Mouse (Mus musculus): ENCODE results near the gene Fam19a3. TPM values are rescaled to one million over a fixed set of nuclear protein-coding genes. Genes with fewer than 3 reads are reported as not detected.

Fam19a3 gene
- total RNA-seq (2014; rRNA removed) (0.08 and 0.10 TPM in 2 replicates), polyA plus RNA-seq (2015; fragmentation: Nextera tagmentation; extraction: Ambion mirVana) (0.05 and 0.18 TPM in 2 replicates)

DNA sequence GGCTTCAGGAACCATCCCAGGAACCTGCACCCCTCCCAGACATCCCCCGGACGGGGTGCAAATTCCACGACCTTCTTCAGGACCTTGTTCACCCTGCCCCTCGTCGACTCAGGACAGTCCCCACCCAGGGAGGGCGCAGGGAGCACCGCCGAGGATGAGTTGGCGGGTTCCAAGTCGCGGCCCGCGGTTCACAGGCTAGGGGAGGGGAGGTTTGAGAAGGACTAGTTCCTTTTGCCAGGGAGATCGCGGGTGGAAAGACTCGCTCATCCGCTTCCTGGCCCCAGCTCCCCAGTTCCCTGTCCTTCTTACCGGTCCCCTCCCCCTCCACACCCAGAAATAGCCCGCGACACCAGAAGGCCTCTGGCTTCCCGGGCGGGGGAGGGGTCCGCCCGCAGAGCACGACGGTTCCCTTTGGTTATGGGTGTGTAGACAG is at the start of gene Fam19a3:
Fam19a3 (minus strand) TSS at position 370 of the 433 bp plus-strand sequence.
- Histone ChIP-seq H3K9me3 (ENCODE audit: low read length) (no peaks in the 10 kb centered on the region), H3K4me3 (ENCODE audit: low read depth, low read length) (peak within 1 kb of the TSS; percentile 41), H3K9ac (peak within 1 kb of the TSS; percentile 51), H3K27ac (ENCODE audit: low read depth, low read length) (no peak within 1 kb of the TSS), H3K4me2 (ENCODE audit: low read depth) (peak within 1 kb of the TSS; percentile 91), H3K36me3 (ENCODE audit: insufficient read depth) (no peaks in the 10 kb centered on the region), H3K4me1 (ENCODE audit: insufficient read depth) (0 out of 2 replicates have a peak, but pooled peaks cover 10% of the 10 kb centered on the region), H3K27me3 (ENCODE audit: insufficient read depth, low read length) (peaks cover 51% of the 10 kb centered on the region)
- under 1% methylated on average over 26 of the region's 26 CpGs for WGBS
- TF ChIP-seq CTCF (IDR thresholded peaks at IDR 0.05; ENCODE audit: low read depth), result no peak
- DNase-seq, result no peak
- ATAC-seq, result peak; percentile 18; the same call in 1 of the 2 replicates

DNA sequence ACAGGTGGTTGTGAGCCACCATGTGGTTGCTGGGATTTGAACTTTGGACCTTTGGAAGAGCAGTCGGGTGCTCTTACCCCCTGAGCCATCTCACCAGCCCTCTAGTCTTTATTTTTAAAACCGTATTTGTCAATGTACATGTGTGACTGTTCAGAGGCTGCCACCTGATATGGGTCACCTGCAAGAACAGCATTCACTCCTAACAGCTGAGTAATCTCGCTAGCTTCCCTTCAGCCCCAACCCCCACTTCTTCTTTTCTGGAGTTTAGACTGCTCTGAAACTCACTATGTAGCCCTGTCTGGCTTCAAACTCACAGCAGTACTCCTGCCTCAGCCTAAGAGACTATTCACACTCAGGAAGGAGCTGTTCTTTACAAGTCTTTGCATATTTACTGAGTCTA is 40.8 kb upstream of the Fam19a3 start:
- no peak overlapping the region for H3K27ac ChIP-seq (ENCODE audit: low read depth, low read length)
- peaks cover 21% of the 10 kb centered on the region for H3K36me3 ChIP-seq (ENCODE audit: insufficient read depth)
- TF ChIP-seq CTCF (IDR thresholded peaks at IDR 0.05; ENCODE audit: low read depth), result no peak
- no peaks in the 10 kb centered on the region for H3K27me3 ChIP-seq (ENCODE audit: insufficient read depth, low read length)
- no peak overlapping the region for H3K9ac ChIP-seq
- no peaks in the 10 kb centered on the region for H3K9me3 ChIP-seq (ENCODE audit: low read length)
- 85% methylated on average over 3 of the region's 3 CpGs for WGBS
- no peaks in the 10 kb centered on the region for H3K4me1 ChIP-seq (ENCODE audit: insufficient read depth)
- no peak for ATAC-seq
- H3K4me2 ChIP-seq (ENCODE audit: low read depth), result no peak overlapping the region
- H3K4me3 ChIP-seq (ENCODE audit: low read depth, low read length), result no peak overlapping the region
- no peak for DNase-seq

DNA sequence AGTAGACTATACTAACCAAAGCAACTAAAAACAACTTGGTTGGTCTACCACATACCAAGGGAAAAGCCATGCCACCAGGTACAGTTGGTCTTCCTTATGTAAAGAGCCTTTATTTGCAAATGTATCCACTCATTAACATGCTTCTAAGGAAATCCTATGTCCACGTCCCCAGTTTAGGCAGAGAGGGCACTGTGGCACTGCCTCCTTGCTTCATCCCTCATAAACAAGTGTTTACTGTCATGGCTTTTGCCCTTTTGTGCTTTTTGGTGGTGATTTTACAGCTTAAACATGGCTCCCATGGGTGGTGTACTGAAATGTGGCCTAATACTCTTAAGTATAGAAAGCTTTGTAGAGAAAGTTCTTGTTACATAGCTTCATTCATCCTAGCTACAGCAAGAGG is 38.8 kb upstream of the Fam19a3 start:
- no peaks in the 10 kb centered on the region for H3K9me3 ChIP-seq (ENCODE audit: low read length)
- H3K27ac ChIP-seq (ENCODE audit: low read depth, low read length), result no peak overlapping the region
- no peaks in the 10 kb centered on the region for H3K4me1 ChIP-seq (ENCODE audit: insufficient read depth)
- ATAC-seq, result no peak
- WGBS, result 31% methylated on average over 1 of the region's 1 CpGs
- DNase-seq, result no peak
- no peak overlapping the region for H3K9ac ChIP-seq
- H3K36me3 ChIP-seq (ENCODE audit: insufficient read depth), result peaks cover 11% of the 10 kb centered on the region; the same call in 1 of the 2 replicates
- H3K4me2 ChIP-seq (ENCODE audit: low read depth), result no peak overlapping the region
- no peaks in the 10 kb centered on the region for H3K27me3 ChIP-seq (ENCODE audit: insufficient read depth, low read length)
- no peak for TF ChIP-seq CTCF (IDR thresholded peaks at IDR 0.05; ENCODE audit: low read depth)
- no peak overlapping the region for H3K4me3 ChIP-seq (ENCODE audit: low read depth, low read length)

DNA sequence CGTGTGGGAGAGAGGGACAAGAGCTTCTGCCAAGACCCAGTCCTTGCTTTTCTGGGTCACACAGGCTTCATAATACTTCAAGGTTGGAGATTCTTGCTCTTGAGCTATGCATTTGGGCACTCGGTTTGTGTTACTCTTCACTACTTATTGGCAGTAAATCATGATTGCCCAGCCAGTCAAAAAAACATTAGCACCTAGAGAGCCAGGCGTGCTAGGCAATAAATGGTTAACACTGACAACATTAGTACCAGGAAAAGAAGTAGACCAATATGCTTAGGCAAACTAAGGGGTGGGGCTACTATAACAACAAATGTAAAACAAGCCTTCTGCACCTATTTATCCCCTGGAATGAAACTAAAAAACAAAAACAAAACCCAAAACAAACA is 37.1 kb upstream of the Fam19a3 start:
- H3K9me3 ChIP-seq (ENCODE audit: low read length), result no peaks in the 10 kb centered on the region
- no peaks in the 10 kb centered on the region for H3K4me1 ChIP-seq (ENCODE audit: insufficient read depth)
- no peak for ATAC-seq
- H3K27me3 ChIP-seq (ENCODE audit: insufficient read depth, low read length), result no peaks in the 10 kb centered on the region
- 0 out of 2 replicates have a peak overlapping the region, but pooled peaks have one; percentile 69 for H3K4me3 ChIP-seq (ENCODE audit: low read depth, low read length)
- H3K27ac ChIP-seq (ENCODE audit: low read depth, low read length), result no peak overlapping the region
- DNase-seq, result no peak
- TF ChIP-seq CTCF (IDR thresholded peaks at IDR 0.05; ENCODE audit: low read depth), result no peak
- H3K36me3 ChIP-seq (ENCODE audit: insufficient read depth), result 0 out of 2 replicates have a peak, but pooled peaks cover 6% of the 10 kb centered on the region
- WGBS, result 7% methylated on average over 3 of the region's 3 CpGs
- H3K4me2 ChIP-seq (ENCODE audit: low read depth), result peak overlapping the region; percentile 94
- H3K9ac ChIP-seq, result 0 out of 2 replicates have a peak overlapping the region, but pooled peaks have one; percentile 62

DNA sequence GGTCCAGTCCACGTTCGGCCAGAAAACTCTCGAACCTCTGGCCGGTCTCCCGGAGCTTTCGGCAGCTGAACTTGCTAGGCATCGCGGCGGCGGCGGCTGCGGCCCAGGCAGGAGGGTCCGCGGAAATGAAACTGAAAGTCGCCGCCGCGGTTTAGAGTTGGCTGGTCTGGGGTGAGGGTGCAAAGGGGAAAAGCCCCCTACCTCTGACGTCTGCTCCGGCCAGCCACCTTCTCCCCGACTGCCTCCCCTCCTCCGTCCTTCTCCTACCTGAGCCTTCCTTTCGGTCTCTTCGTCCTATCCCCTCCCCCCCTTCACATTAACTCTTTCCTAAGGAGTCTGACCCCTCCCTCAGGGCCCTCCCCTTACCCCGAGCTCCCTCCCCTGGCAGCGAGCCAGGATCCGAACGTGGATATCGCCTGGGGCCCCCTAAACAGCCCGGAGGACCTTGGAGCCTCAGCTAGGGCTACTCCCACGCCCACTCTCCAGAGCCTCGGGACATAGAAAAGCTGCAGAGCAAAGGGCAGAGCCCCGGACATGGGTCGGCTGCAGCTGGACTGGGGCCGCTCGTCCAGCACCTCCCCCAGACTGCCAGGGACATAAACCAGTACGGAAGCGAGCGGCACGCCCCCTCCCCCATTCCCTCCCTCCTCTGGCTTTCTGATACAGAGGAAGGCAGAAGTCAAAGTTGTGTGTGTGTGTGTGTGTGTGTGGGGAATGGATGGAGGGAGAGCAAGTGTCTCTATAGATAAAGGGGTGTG is 36.5 kb upstream of the Fam19a3 start, which contains the start of gene Mov10:
Mov10 (minus strand) TSS at position 573 of the 758 bp plus-strand sequence.
- ATAC-seq, result peak; percentile 65
- no peaks in the 10 kb centered on the region for H3K27me3 ChIP-seq (ENCODE audit: insufficient read depth, low read length)
- peak within 1 kb of the TSS; percentile 94 for H3K4me2 ChIP-seq (ENCODE audit: low read depth)
- no peak for TF ChIP-seq CTCF (IDR thresholded peaks at IDR 0.05; ENCODE audit: low read depth)
- WGBS, result 3% methylated on average over 40 of the region's 40 CpGs
- 0 out of 2 replicates have a peak, but pooled peaks cover 6% of the 10 kb centered on the region for H3K36me3 ChIP-seq (ENCODE audit: insufficient read depth)
- peak; percentile 53 for DNase-seq
- no peaks in the 10 kb centered on the region for H3K4me1 ChIP-seq (ENCODE audit: insufficient read depth)
- H3K9ac ChIP-seq, result peak within 1 kb of the TSS; percentile 62
- H3K4me3 ChIP-seq (ENCODE audit: low read depth, low read length), result peak within 1 kb of the TSS; percentile 69
- H3K9me3 ChIP-seq (ENCODE audit: low read length), result no peaks in the 10 kb centered on the region
- H3K27ac ChIP-seq (ENCODE audit: low read depth, low read length), result peak within 1 kb of the TSS; percentile 69

DNA sequence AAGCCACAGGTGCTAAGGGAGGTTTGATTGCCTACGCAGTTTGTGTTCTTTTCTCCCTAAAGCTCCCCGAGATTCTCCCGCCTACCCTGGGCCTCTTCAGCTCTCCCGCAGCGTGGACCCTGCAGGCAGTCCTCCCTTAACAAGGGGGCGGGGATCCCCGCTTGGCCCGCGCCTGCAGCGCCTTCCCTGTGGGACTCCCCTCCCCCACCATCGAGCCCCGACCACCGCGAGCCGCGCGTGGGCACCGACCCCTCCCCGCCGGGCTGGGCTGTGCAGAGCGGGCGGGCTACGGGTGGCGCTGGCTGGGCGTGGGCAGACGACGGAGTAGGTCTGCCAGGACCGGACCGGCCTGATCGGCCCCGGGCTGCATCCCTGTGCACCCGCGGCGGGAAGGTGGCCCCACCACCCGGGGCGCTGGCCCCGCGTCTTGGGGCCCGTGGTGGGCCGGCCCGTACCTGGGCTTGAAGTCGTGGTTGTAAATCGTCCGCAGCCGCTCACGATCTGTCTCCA is 35.9 kb upstream of the Fam19a3 start:
- Histone ChIP-seq H3K27ac (ENCODE audit: low read depth, low read length) (peak overlapping the region; percentile 69), H3K4me3 (ENCODE audit: low read depth, low read length) (peak overlapping the region; percentile 69), H3K36me3 (ENCODE audit: insufficient read depth) (0 out of 2 replicates have a peak, but pooled peaks cover 5% of the 10 kb centered on the region), H3K4me2 (ENCODE audit: low read depth) (peak overlapping the region; percentile 94), H3K9ac (peak overlapping the region; percentile 62), H3K9me3 (ENCODE audit: low read length) (no peaks in the 10 kb centered on the region), H3K27me3 (ENCODE audit: insufficient read depth, low read length) (no peaks in the 10 kb centered on the region), H3K4me1 (ENCODE audit: insufficient read depth) (no peaks in the 10 kb centered on the region)
- ATAC-seq (peak; percentile 83), DNase-seq (peak; percentile 61)
- under 1% methylated on average over 42 of the region's 46 CpGs for WGBS
- no peak for TF ChIP-seq CTCF (IDR thresholded peaks at IDR 0.05; ENCODE audit: low read depth)

DNA sequence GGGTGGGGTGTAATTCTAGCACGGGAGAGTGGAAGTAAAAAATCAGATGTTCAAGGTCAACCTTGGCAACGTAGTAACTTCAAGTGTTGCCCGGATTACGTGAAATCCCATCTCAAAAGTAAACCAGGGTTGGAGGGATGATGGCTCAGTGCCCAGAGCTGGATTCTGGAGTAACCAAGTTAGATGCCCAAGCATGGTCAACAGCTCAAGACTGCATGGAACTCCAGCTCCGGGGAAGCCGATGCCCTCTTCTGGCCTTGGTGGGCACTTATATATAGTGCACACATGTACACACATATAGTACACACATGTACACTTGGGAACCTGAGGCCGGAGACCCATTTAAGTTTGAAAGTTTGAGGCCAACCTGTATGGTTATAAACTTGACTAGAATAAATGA is 34.5 kb upstream of the Fam19a3 start:
- H3K4me1 ChIP-seq (ENCODE audit: insufficient read depth), result no peaks in the 10 kb centered on the region
- DNase-seq (no peak), ATAC-seq (no peak)
- no peak overlapping the region for H3K9ac ChIP-seq
- no peaks in the 10 kb centered on the region for H3K9me3 ChIP-seq (ENCODE audit: low read length)
- 0 out of 2 replicates have a peak, but pooled peaks cover under 1% of the 10 kb centered on the region for H3K36me3 ChIP-seq (ENCODE audit: insufficient read depth)
- no peak overlapping the region for H3K27ac ChIP-seq (ENCODE audit: low read depth, low read length)
- H3K4me3 ChIP-seq (ENCODE audit: low read depth, low read length), result no peak overlapping the region
- no peak overlapping the region for H3K4me2 ChIP-seq (ENCODE audit: low read depth)
- WGBS, result 96% methylated on average over 7 of the region's 7 CpGs
- H3K27me3 ChIP-seq (ENCODE audit: insufficient read depth, low read length), result no peaks in the 10 kb centered on the region
- TF ChIP-seq CTCF (IDR thresholded peaks at IDR 0.05; ENCODE audit: low read depth), result no peak
